Mouse (Mus musculus): ENCODE data around the gene Tex19.1. TPM values are rescaled to one million over a fixed set of nuclear protein-coding genes. Genes with fewer than 3 reads are reported as not detected.

Gene Tex19.1
- total and polyA plus RNA-seq, 3 experiments = 0.57 to 0.95 TPM; not detected in 1

- Histone ChIP-seq H3K9ac (ENCODE audit: insufficient read depth, low read depth) (no peak overlapping the region), H3K27me3 (replicated peaks) (peaks cover 19% of the 10 kb centered on the region), H3K9me3 (replicated peaks; ENCODE audit: low read length) (no peaks in the 10 kb centered on the region), H3K79me2 (replicated peaks; ENCODE audit: control insufficient read depth, extremely low read depth, insufficient read depth, poor library complexity, severe bottlenecking) (no peaks in the 10 kb centered on the region), H3K36me3 (replicated peaks in 1 of 2; ENCODE audit: control insufficient read depth in 1 of 2, insufficient read depth in 1 of 2, low read length in 1 of 2) (no peaks in the 10 kb centered on the region), H3K27ac (ENCODE audit: insufficient read depth, low read depth) (no peak overlapping the region), H3K4me2 (ENCODE audit: insufficient read depth, low read depth, poor library complexity, severe bottlenecking) (no peak overlapping the region), H3K4me1 (ENCODE audit: control insufficient read depth in 1 of 2, insufficient read depth in 2 of 2) (no peaks in the 10 kb centered on the region), H3K4me3 (replicated peaks in 1 of 3; ENCODE audit: low read depth in 2 of 3, low read length in 2 of 3, poor library complexity in 1 of 3) (no peak overlapping the region)
- in situ Hi-C loops (cut with MboI; ENCODE audit: low pct_ligation_motif_present, low pct_unique_long_range_greater_than_20kb, low sequenced_read_pairs) (no loop called here), dilution Hi-C loops (cut with MboI; ENCODE audit: extremely low pct_ligation_motif_present, extremely low pct_unique_long_range_greater_than_20kb, low sequenced_read_pairs) (no loop called here)
- DNase-seq (ENCODE audit: extremely low read depth) = no peak
- TF ChIP-seq CHD2 (IDR thresholded peaks at IDR 0.05; ENCODE audit: low read length) (no peak), RCOR1 (conservative IDR thresholded peaks at IDR 0.05; ENCODE audit: low read depth, low read length) (no peak), USF2 (conservative IDR thresholded peaks at IDR 0.05; ENCODE audit: low read depth, low read length) (no peak), E2F4 (IDR thresholded peaks at IDR 0.05; ENCODE audit: insufficient replicate concordance, low read depth, low read length) (no peak), POLR2AphosphoS2 (IDR thresholded peaks at IDR 0.05; ENCODE audit: low read depth, low read length) (no peak), ZMIZ1 (IDR thresholded peaks at IDR 0.05; ENCODE audit: low read depth, low read length) (no peak), SIN3A (IDR thresholded peaks at IDR 0.05; ENCODE audit: low read length) (no peak), PAX5 (IDR thresholded peaks at IDR 0.05; ENCODE audit: low read length) (no peak), EP300 (IDR thresholded peaks at IDR 0.05; ENCODE audit: low read length) (no peak), MXI1 (IDR thresholded peaks at IDR 0.05; ENCODE audit: low read depth, low read length) (no peak), ELF1 (IDR thresholded peaks at IDR 0.05; ENCODE audit: low read depth, low read length) (no peak), MAFK (IDR thresholded peaks at IDR 0.05; ENCODE audit: insufficient replicate concordance, low read length) (no peak), SMC3 (IDR thresholded peaks at IDR 0.05; ENCODE audit: low read depth, low read length) (no peak), ZC3H11A (IDR thresholded peaks at IDR 0.05; ENCODE audit: low read depth, low read length) (no peak), GABPA (IDR thresholded peaks at IDR 0.05; ENCODE audit: insufficient replicate concordance, low read depth, low read length) (no peak), CTCF (conservative IDR thresholded peaks at IDR 0.05 in 1 of 2, IDR thresholded peaks at IDR 0.05 in 1 of 2; ENCODE audit: low read depth in 2 of 2, low read length in 2 of 2) (no peak), JUN (IDR thresholded peaks at IDR 0.05; ENCODE audit: insufficient read depth, low read depth, low read length) (no peak), TBP (conservative IDR thresholded peaks at IDR 0.05; ENCODE audit: low read depth, low read length) (no peak), MEF2A (IDR thresholded peaks at IDR 0.05; ENCODE audit: borderline replicate concordance, low read depth, low read length) (no peak)
Measured at GRCm38 (mm10) chr11:121137682-121138081, 8.3 kb upstream of the Tex19.1 start.

- Histone ChIP-seq H3K9me3 (replicated peaks; ENCODE audit: low read length) (no peaks in the 10 kb centered on the region), H3K4me3 (replicated peaks in 1 of 3; ENCODE audit: low read depth in 2 of 3, low read length in 2 of 3, poor library complexity in 1 of 3) (no peak overlapping the region), H3K27me3 (replicated peaks) (peaks cover 17% of the 10 kb centered on the region), H3K4me2 (ENCODE audit: insufficient read depth, low read depth, poor library complexity, severe bottlenecking) (no peak overlapping the region), H3K4me1 (ENCODE audit: control insufficient read depth in 1 of 2, insufficient read depth in 2 of 2) (no peaks in the 10 kb centered on the region), H3K9ac (ENCODE audit: insufficient read depth, low read depth) (no peak overlapping the region), H3K27ac (ENCODE audit: insufficient read depth, low read depth) (no peak overlapping the region), H3K36me3 (replicated peaks in 1 of 2; ENCODE audit: control insufficient read depth in 1 of 2, insufficient read depth in 1 of 2, low read length in 1 of 2) (no peaks in the 10 kb centered on the region), H3K79me2 (replicated peaks; ENCODE audit: control insufficient read depth, extremely low read depth, insufficient read depth, poor library complexity, severe bottlenecking) (no peaks in the 10 kb centered on the region)
- in situ Hi-C loops (cut with MboI; ENCODE audit: low pct_ligation_motif_present, low pct_unique_long_range_greater_than_20kb, low sequenced_read_pairs) = no loop called here
- DNase-seq (ENCODE audit: extremely low read depth) = no peak
- dilution Hi-C loops (cut with MboI; ENCODE audit: extremely low pct_ligation_motif_present, extremely low pct_unique_long_range_greater_than_20kb, low sequenced_read_pairs) = no loop called here
- TF ChIP-seq POLR2A (IDR thresholded peaks at IDR 0.05; ENCODE audit: low read depth, low read length) (no peak), USF1 (IDR thresholded peaks at IDR 0.05; ENCODE audit: low read depth, low read length) (no peak), ZMIZ1 (IDR thresholded peaks at IDR 0.05; ENCODE audit: low read depth, low read length) (no peak), NRF1 (IDR thresholded peaks at IDR 0.05; ENCODE audit: low read depth, low read length) (no peak), MAFK (IDR thresholded peaks at IDR 0.05; ENCODE audit: insufficient replicate concordance, low read length) (no peak), JUND (conservative IDR thresholded peaks at IDR 0.05; ENCODE audit: low read depth, low read length) (no peak), TCF12 (IDR thresholded peaks at IDR 0.05; ENCODE audit: low read depth, low read length) (0 out of 2 replicates have a peak, but pooled peaks have one; percentile 13), ZC3H11A (IDR thresholded peaks at IDR 0.05; ENCODE audit: low read depth, low read length) (no peak), USF2 (conservative IDR thresholded peaks at IDR 0.05; ENCODE audit: low read depth, low read length) (no peak), CTCF (conservative IDR thresholded peaks at IDR 0.05 in 1 of 2, IDR thresholded peaks at IDR 0.05 in 1 of 2; ENCODE audit: low read depth in 2 of 2, low read length in 2 of 2) (peak in 1 of 2 experiments; percentile 55; a peak in 2 of 4 replicates), ELF1 (IDR thresholded peaks at IDR 0.05; ENCODE audit: low read depth, low read length) (no peak), SIN3A (IDR thresholded peaks at IDR 0.05; ENCODE audit: low read length) (no peak), POLR2AphosphoS2 (IDR thresholded peaks at IDR 0.05; ENCODE audit: low read depth, low read length) (no peak), GABPA (IDR thresholded peaks at IDR 0.05; ENCODE audit: insufficient replicate concordance, low read depth, low read length) (no peak), HCFC1 (IDR thresholded peaks at IDR 0.05; ENCODE audit: low read depth, low read length) (no peak), KAT2A (IDR thresholded peaks at IDR 0.05; ENCODE audit: insufficient replicate concordance, low read length) (no peak), RAD21 (IDR thresholded peaks at IDR 0.05; ENCODE audit: low read depth, low read length) (peak; percentile 31), ETS1 (conservative IDR thresholded peaks at IDR 0.05; ENCODE audit: low read depth, low read length) (no peak), JUN (IDR thresholded peaks at IDR 0.05; ENCODE audit: insufficient read depth, low read depth, low read length) (no peak), MEF2A (IDR thresholded peaks at IDR 0.05; ENCODE audit: borderline replicate concordance, low read depth, low read length) (no peak), ZNF384 (IDR thresholded peaks at IDR 0.05; ENCODE audit: low read depth, low read length) (no peak), IRF4 (IDR thresholded peaks at IDR 0.05; ENCODE audit: low read depth, low read length) (no peak), UBTF (IDR thresholded peaks at IDR 0.05; ENCODE audit: low read depth, low read length) (no peak), EP300 (IDR thresholded peaks at IDR 0.05; ENCODE audit: low read length) (no peak)
Measured at GRCm38 (mm10) chr11:121138732-121139131, 7.2 kb upstream of the Tex19.1 start.
